Mouse (Mus musculus) myocyte (in vitro differentiated cells): ENCODE results near the gene Atp6v0d1. TPM values are rescaled to one million over a fixed set of nuclear protein-coding genes. Genes with fewer than 3 reads are reported as not detected.

Source experiments
- H3K27me3 ChIP-seq: one replicate; pipeline ENCODE4 v1.6.1; 2011; ENCODE audit not compliant: control insufficient read depth, insufficient read depth, insufficient read length
- H3K36me3 ChIP-seq: one replicate; pipeline ENCODE4 v1.6.1; 2011; ENCODE audit not compliant: control insufficient read depth, insufficient read depth
- H3K4me2 ChIP-seq: one replicate; pipeline ENCODE4 v1.6.1; 2011; ENCODE audit warnings: low read depth, control low read depth
- H3K4me3 ChIP-seq: one replicate; pipeline ENCODE4 v1.5.1; 2011; ENCODE audit warnings: mild to moderate bottlenecking, control low read depth, moderate library complexity
- H3K79me2 ChIP-seq: one replicate; pipeline ENCODE4 v1.6.1; 2011; ENCODE audit not compliant: control insufficient read depth, insufficient read depth
- H3ac ChIP-seq: one replicate; pipeline ENCODE4 v1.6.1; 2011; ENCODE audit not compliant: control insufficient read depth, insufficient read length
- CEBPB ChIP-seq: IDR thresholded peaks from 2 replicates; pipeline ENCODE4 v1.6.1; 2011; ENCODE audit warnings: mild to moderate bottlenecking, moderate library complexity; ENCODE audit not compliant: poor library complexity, insufficient read depth, severe bottlenecking
- E2F4 ChIP-seq: IDR thresholded peaks from one replicate; pipeline ENCODE4 v1.6.1; 2011; ENCODE audit warnings: mild to moderate bottlenecking, control low read depth, moderate library complexity; ENCODE audit not compliant: insufficient read depth
- MAX ChIP-seq: IDR thresholded peaks from one replicate; pipeline ENCODE4 v1.6.1; 2011; ENCODE audit warnings: low read depth, mild to moderate bottlenecking, control low read depth
- MYOD1 ChIP-seq, 3 experiments: IDR thresholded peaks; one replicate each; pipeline ENCODE4 v1.6.1; 2011; ENCODE audit warnings: control low read depth in 2 of 3, low read depth in 2 of 3, mild to moderate bottlenecking in 2 of 3, moderate library complexity in 1 of 3; ENCODE audit not compliant: insufficient read length in 2 of 3, control insufficient read depth in 1 of 3
- MYOG ChIP-seq, 3 experiments: IDR thresholded peaks; one replicate each; pipeline ENCODE4 v1.6.1; 2011; ENCODE audit warnings: control low read depth in 2 of 3, low read depth in 2 of 3, mild to moderate bottlenecking in 2 of 3; ENCODE audit not compliant: insufficient read length in 2 of 3, control insufficient read depth in 1 of 3, insufficient read depth in 1 of 3
- POLR2A ChIP-seq: IDR thresholded peaks from one replicate; pipeline ENCODE4 v1.6.1; 2011; ENCODE audit warnings: low read depth, mild to moderate bottlenecking, control low read depth, moderate library complexity; ENCODE audit not compliant: insufficient read length
- POLR2AphosphoS2 ChIP-seq: IDR thresholded peaks from one replicate; pipeline ENCODE4 v1.6.1; 2011; ENCODE audit warnings: low read depth, control low read depth; ENCODE audit not compliant: insufficient read length
- REST ChIP-seq: IDR thresholded peaks from one replicate; pipeline ENCODE4 v1.6.1; 2011; ENCODE audit warnings: mild to moderate bottlenecking, control low read depth, moderate library complexity; ENCODE audit not compliant: insufficient read depth, insufficient read length
- SRF ChIP-seq: IDR thresholded peaks from one replicate; pipeline ENCODE4 v1.6.1; 2011; ENCODE audit warnings: low read depth; ENCODE audit not compliant: control insufficient read depth, insufficient read length
- TCF12 ChIP-seq: IDR thresholded peaks from one replicate; pipeline ENCODE4 v1.6.1; 2011; ENCODE audit warnings: mild to moderate bottlenecking, control low read depth; ENCODE audit not compliant: poor library complexity, insufficient read depth, severe bottlenecking
- TCF3 ChIP-seq: IDR thresholded peaks from one replicate; pipeline ENCODE4 v1.6.1; 2011; ENCODE audit warnings: low read depth, control low read depth; ENCODE audit not compliant: insufficient read length
- USF1 ChIP-seq: IDR thresholded peaks from one replicate; pipeline ENCODE4 v1.6.1; 2011; ENCODE audit warnings: low read depth, mild to moderate bottlenecking, control low read depth, moderate library complexity
- polyA plus RNA-seq: library from polyadenylated mRNA; unstranded; fragments of >200 nt; fragmentation: generic; extraction: Trizol; gene quantifications from one replicate; pipeline ENCODE4 v1.2.1, GENCODE M21; 2012; ENCODE audit warnings: missing spikeins

The Atp6v0d1 gene
- polyA plus RNA-seq, 1 experiment = 126 TPM

GRCm38 (mm10) chr8:105517346-105517745 is 48.5 kb downstream of the Atp6v0d1 start:
- Histone ChIP-seq H3K36me3 (no peaks in the 10 kb centered on the region), H3K79me2 (no peaks in the 10 kb centered on the region), H3K4me3 (no peak overlapping the region), H3K27me3 (no peaks in the 10 kb centered on the region), H3ac (no peak overlapping the region), H3K4me2 (no peak overlapping the region)
- TF ChIP-seq CEBPB = no peak
- no peak for TF ChIP-seq POLR2AphosphoS2
- no peak for TF ChIP-seq TCF12
- no peak for TF ChIP-seq USF1
- no peak for TF ChIP-seq TCF3
- TF ChIP-seq MAX = no peak
- TF ChIP-seq MYOD1 (IDR thresholded peaks at IDR 0.05; ENCODE audit: control insufficient read depth in 1 of 3, insufficient read length in 2 of 3, low read depth in 2 of 3) = no peak
- TF ChIP-seq REST = no peak
- TF ChIP-seq SRF = no peak
- no peak for TF ChIP-seq POLR2A
- no peak for TF ChIP-seq MYOG (IDR thresholded peaks at IDR 0.05; ENCODE audit: control insufficient read depth in 1 of 3, insufficient read depth in 1 of 3, insufficient read length in 2 of 3, low read depth in 2 of 3)
- no peak for TF ChIP-seq E2F4

DNA sequence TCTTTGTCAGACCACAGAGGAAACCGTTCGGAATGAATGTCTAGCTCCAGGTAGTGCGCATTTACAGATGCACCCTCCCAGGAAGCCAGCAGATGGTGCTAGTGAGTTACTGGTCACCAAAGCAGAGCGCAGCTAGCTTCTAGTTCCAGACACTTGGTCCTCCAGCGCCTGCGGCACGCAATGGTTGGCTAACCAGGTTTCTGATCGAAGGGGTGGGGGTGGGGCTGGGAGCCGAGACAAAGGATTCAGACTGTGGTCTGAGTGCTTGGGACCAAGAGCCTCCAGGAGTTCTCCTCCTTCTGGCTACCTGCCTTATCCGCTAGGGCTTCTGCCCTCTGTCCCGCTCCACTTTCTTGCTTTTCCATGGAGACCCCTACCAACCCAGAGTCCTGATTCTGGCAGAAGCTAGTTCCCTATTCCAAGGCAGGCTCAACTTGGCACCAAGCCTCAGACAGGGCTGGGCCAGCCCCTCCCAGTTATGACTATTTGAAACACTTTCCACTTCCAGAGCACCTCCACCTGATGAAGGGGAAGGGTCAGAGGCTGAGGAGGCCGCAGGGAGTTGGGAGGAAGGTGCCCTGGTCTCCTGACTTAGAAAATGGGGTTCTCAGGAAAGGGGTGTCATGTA is 49.7 kb downstream of the Atp6v0d1 start:
- H3K4me3 ChIP-seq = no peak overlapping the region
- no peaks in the 10 kb centered on the region for H3K27me3 ChIP-seq
- no peak for TF ChIP-seq POLR2A
- no peak for TF ChIP-seq TCF12
- TF ChIP-seq MAX = no peak
- TF ChIP-seq CEBPB = no peak
- TF ChIP-seq TCF3 = no peak
- TF ChIP-seq SRF = no peak
- TF ChIP-seq POLR2AphosphoS2 = no peak
- no peak for TF ChIP-seq USF1
- no peak for TF ChIP-seq MYOD1 (IDR thresholded peaks at IDR 0.05; ENCODE audit: control insufficient read depth in 1 of 3, insufficient read length in 2 of 3, low read depth in 2 of 3)
- TF ChIP-seq MYOG (IDR thresholded peaks at IDR 0.05; ENCODE audit: control insufficient read depth in 1 of 3, insufficient read depth in 1 of 3, insufficient read length in 2 of 3, low read depth in 2 of 3) = no peak
- no peak for TF ChIP-seq REST
- TF ChIP-seq E2F4 = no peak
- no peaks in the 10 kb centered on the region for H3K36me3 ChIP-seq
- H3K79me2 ChIP-seq = no peaks in the 10 kb centered on the region
- H3ac ChIP-seq = no peak overlapping the region
- H3K4me2 ChIP-seq = peak overlapping the region; percentile 60

DNA sequence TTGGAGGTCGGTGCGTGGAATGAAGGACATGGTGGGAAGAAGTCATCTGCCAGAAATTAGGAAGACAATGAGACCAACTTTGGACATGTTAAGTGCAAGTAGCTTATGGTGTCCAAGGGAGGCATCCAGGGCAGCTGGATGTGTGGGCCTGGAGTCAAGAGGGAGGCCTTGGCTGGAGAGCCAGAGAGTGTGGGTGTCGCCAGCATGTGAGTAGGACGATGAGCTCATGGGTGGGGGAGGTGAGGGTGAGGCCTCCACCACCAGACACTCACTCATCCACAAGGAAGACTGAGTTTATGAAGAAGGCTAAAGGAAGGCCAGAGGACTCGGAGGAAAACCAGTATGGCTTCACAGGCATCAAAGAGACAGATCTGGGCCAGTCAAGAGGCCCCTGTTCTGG is 51.2 kb downstream of the Atp6v0d1 start:
- no peaks in the 10 kb centered on the region for H3K36me3 ChIP-seq
- no peaks in the 10 kb centered on the region for H3K27me3 ChIP-seq
- H3K4me3 ChIP-seq = no peak overlapping the region
- no peak for TF ChIP-seq MYOG (IDR thresholded peaks at IDR 0.05; ENCODE audit: control insufficient read depth in 1 of 3, insufficient read depth in 1 of 3, insufficient read length in 2 of 3, low read depth in 2 of 3)
- TF ChIP-seq POLR2AphosphoS2 = no peak
- no peak for TF ChIP-seq TCF3
- TF ChIP-seq POLR2A = no peak
- no peak for TF ChIP-seq USF1
- no peak for TF ChIP-seq MAX
- TF ChIP-seq E2F4 = no peak
- no peak for TF ChIP-seq TCF12
- no peak overlapping the region for H3ac ChIP-seq
- peak overlapping the region; percentile 45 for H3K4me2 ChIP-seq
- H3K79me2 ChIP-seq = no peaks in the 10 kb centered on the region

DNA sequence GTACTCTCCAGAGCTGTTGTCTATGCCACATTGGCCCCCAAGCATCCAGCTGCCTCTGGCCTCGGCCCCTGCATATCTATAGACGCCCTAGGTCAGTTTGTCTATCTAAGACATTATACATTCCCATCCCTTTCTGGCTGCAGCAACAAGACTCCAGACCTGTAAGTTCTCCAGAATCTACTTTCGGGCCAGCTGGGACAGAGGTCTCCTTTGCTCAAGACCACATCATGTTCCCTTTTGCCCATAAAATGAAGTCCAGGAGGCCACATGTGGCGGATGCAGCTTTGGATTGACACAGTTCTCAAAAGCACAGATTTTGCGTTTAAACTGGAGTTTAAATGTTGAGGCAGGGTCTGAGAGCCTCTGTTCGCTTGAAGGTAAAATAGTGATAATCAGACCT is 51.7 kb downstream of the Atp6v0d1 start:
- TF ChIP-seq CEBPB (no peak), REST (no peak), MYOG (IDR thresholded peaks at IDR 0.05; ENCODE audit: control insufficient read depth in 1 of 3, insufficient read depth in 1 of 3, insufficient read length in 2 of 3, low read depth in 2 of 3) (no peak), SRF (no peak), E2F4 (no peak), POLR2AphosphoS2 (no peak), MAX (no peak), TCF12 (no peak), POLR2A (no peak), MYOD1 (IDR thresholded peaks at IDR 0.05; ENCODE audit: control insufficient read depth in 1 of 3, insufficient read length in 2 of 3, low read depth in 2 of 3) (no peak), USF1 (no peak), TCF3 (no peak)
- Histone ChIP-seq H3K36me3 (no peaks in the 10 kb centered on the region), H3K4me3 (no peak overlapping the region), H3K79me2 (no peaks in the 10 kb centered on the region), H3ac (no peak overlapping the region), H3K4me2 (peak overlapping the region; percentile 45), H3K27me3 (no peaks in the 10 kb centered on the region)
